Mouse (Mus musculus): Measurements from ENCODE around the gene Ranbp3l. TPM values are rescaled to one million over a fixed set of nuclear protein-coding genes. Genes with fewer than 3 reads are reported as not detected.

Gene Ranbp3l
- 0.47 and 0.77 TPM in 2 replicates for polyA plus RNA-seq (2015; fragmentation: Nextera tagmentation; extraction: Ambion mirVana)

GRCm38 (mm10) chr15:8967573-8968228 lies at the start of gene Ranbp3l:
Gene Ranbp3l (plus strand): TSS chr15:8967949.
- Histone ChIP-seq H3K27ac (replicated peaks) (no peak within 1 kb of the TSS), H3K4me3 (replicated peaks) (peak within 1 kb of the TSS; percentile 10), H3K9me3 (replicated peaks) (no peaks in the 10 kb centered on the region), H3K4me1 (replicated peaks) (no peaks in the 10 kb centered on the region), H3K9ac (no peak within 1 kb of the TSS), H3K36me3 (replicated peaks) (no peaks in the 10 kb centered on the region), H3K27me3 (no peaks in the 10 kb centered on the region), H3K4me2 (peak within 1 kb of the TSS; percentile 49)
- no peak for ATAC-seq (ENCODE audit: insufficient read depth)
- 55% methylated on average over 18 of the region's 18 CpGs for WGBS (ENCODE audit: insufficient replicate concordance)

GRCm38 (mm10) chr15:8930061-8930460 lies 37.7 kb upstream of the Ranbp3l start:
- 55% methylated on average over 1 of the region's 1 CpGs for WGBS (ENCODE audit: insufficient replicate concordance)
- no peak overlapping the region for H3K4me3 ChIP-seq (replicated peaks)
- H3K27me3 ChIP-seq: no peaks in the 10 kb centered on the region
- no peak for ATAC-seq (ENCODE audit: insufficient read depth)
- no peaks in the 10 kb centered on the region for H3K9me3 ChIP-seq (replicated peaks)
- H3K4me1 ChIP-seq (replicated peaks): no peaks in the 10 kb centered on the region
- H3K36me3 ChIP-seq (replicated peaks): no peaks in the 10 kb centered on the region
- H3K4me2 ChIP-seq: no peak overlapping the region
- H3K9ac ChIP-seq: no peak overlapping the region
- no peak overlapping the region for H3K27ac ChIP-seq (replicated peaks)

- no peaks in the 10 kb centered on the region for H3K4me1 ChIP-seq (replicated peaks)
- ATAC-seq (ENCODE audit: insufficient read depth): no peak
- no peak overlapping the region for H3K4me3 ChIP-seq (replicated peaks)
- no peaks in the 10 kb centered on the region for H3K9me3 ChIP-seq (replicated peaks)
- no peak overlapping the region for H3K27ac ChIP-seq (replicated peaks)
- no peaks in the 10 kb centered on the region for H3K36me3 ChIP-seq (replicated peaks)
- no peak overlapping the region for H3K4me2 ChIP-seq
- WGBS (ENCODE audit: insufficient replicate concordance): 63% methylated on average over 3 of the region's 3 CpGs
- H3K9ac ChIP-seq: no peak overlapping the region
- H3K27me3 ChIP-seq: no peaks in the 10 kb centered on the region
Observed at GRCm38 (mm10) chr15:8936911-8937310, 30.8 kb upstream of the Ranbp3l start.

- H3K4me2 ChIP-seq: no peak overlapping the region
- WGBS (ENCODE audit: insufficient replicate concordance): 60% methylated on average over 5 of the region's 5 CpGs
Observed at GRCm38 (mm10) chr15:8940861-8941260, 26.9 kb upstream of the Ranbp3l start.

GRCm38 (mm10) chr15:8950856-8951255 lies 16.9 kb upstream of the Ranbp3l start:
- WGBS (ENCODE audit: insufficient replicate concordance): 49% methylated on average over 4 of the region's 4 CpGs
- no peak overlapping the region for H3K4me3 ChIP-seq (replicated peaks)
- no peaks in the 10 kb centered on the region for H3K36me3 ChIP-seq (replicated peaks)
- no peaks in the 10 kb centered on the region for H3K9me3 ChIP-seq (replicated peaks)
- H3K9ac ChIP-seq: no peak overlapping the region
- H3K27me3 ChIP-seq: no peaks in the 10 kb centered on the region
- H3K27ac ChIP-seq (replicated peaks): no peak overlapping the region
- ATAC-seq (ENCODE audit: insufficient read depth): no peak
- H3K4me1 ChIP-seq (replicated peaks): no peaks in the 10 kb centered on the region
- H3K4me2 ChIP-seq: no peak overlapping the region

More at GRCm38 (mm10) chr15:8940861-8941260, 26.9 kb upstream of the Ranbp3l start:
- Histone ChIP-seq H3K4me3 (replicated peaks) (no peak overlapping the region), H3K27ac (replicated peaks) (no peak overlapping the region), H3K4me1 (replicated peaks) (no peaks in the 10 kb centered on the region), H3K27me3 (no peaks in the 10 kb centered on the region), H3K9me3 (replicated peaks) (no peaks in the 10 kb centered on the region), H3K36me3 (replicated peaks) (no peaks in the 10 kb centered on the region), H3K9ac (no peak overlapping the region)
- no peak for ATAC-seq (ENCODE audit: insufficient read depth)

- WGBS (ENCODE audit: insufficient replicate concordance): 44% methylated on average over 2 of the region's 2 CpGs
- ATAC-seq (ENCODE audit: insufficient read depth): no peak
Observed at GRCm38 (mm10) chr15:8963323-8963722, 4.4 kb upstream of the Ranbp3l start.

GRCm38 (mm10) chr15:8968229-8968595 lies 463 bp downstream of the Ranbp3l start:
- Histone ChIP-seq H3K9ac (no peak overlapping the region), H3K27ac (replicated peaks) (no peak overlapping the region), H3K9me3 (replicated peaks) (no peaks in the 10 kb centered on the region), H3K4me1 (replicated peaks) (no peaks in the 10 kb centered on the region), H3K36me3 (replicated peaks) (no peaks in the 10 kb centered on the region), H3K4me2 (peak overlapping the region; percentile 49), H3K4me3 (replicated peaks) (peak overlapping the region; percentile 10), H3K27me3 (no peaks in the 10 kb centered on the region)
- 72% methylated on average over 14 of the region's 14 CpGs for WGBS (ENCODE audit: insufficient replicate concordance)
- ATAC-seq (ENCODE audit: insufficient read depth): no peak

More at GRCm38 (mm10) chr15:8963323-8963722, 4.4 kb upstream of the Ranbp3l start:
- no peaks in the 10 kb centered on the region for H3K36me3 ChIP-seq (replicated peaks)
- no peaks in the 10 kb centered on the region for H3K4me1 ChIP-seq (replicated peaks)
- no peak overlapping the region for H3K9ac ChIP-seq
- H3K27ac ChIP-seq (replicated peaks): no peak overlapping the region
- H3K27me3 ChIP-seq: no peaks in the 10 kb centered on the region
- H3K4me2 ChIP-seq: no peak overlapping the region
- no peaks in the 10 kb centered on the region for H3K9me3 ChIP-seq (replicated peaks)
- no peak overlapping the region for H3K4me3 ChIP-seq (replicated peaks)

- no peak overlapping the region for H3K9ac ChIP-seq
- ATAC-seq (ENCODE audit: insufficient read depth): no peak
- H3K4me1 ChIP-seq (replicated peaks): no peaks in the 10 kb centered on the region
- H3K27me3 ChIP-seq: no peaks in the 10 kb centered on the region
- H3K9me3 ChIP-seq (replicated peaks): no peaks in the 10 kb centered on the region
- WGBS (ENCODE audit: insufficient replicate concordance): 66% methylated on average over 10 of the region's 10 CpGs
- H3K4me2 ChIP-seq: no peak overlapping the region
- no peak overlapping the region for H3K27ac ChIP-seq (replicated peaks)
- H3K4me3 ChIP-seq (replicated peaks): no peak overlapping the region
- H3K36me3 ChIP-seq (replicated peaks): no peaks in the 10 kb centered on the region
Observed at GRCm38 (mm10) chr15:8969061-8969635, 1.4 kb downstream of the Ranbp3l start.

- Histone ChIP-seq H3K27me3 (no peaks in the 10 kb centered on the region), H3K4me1 (replicated peaks) (no peaks in the 10 kb centered on the region), H3K9ac (no peak overlapping the region), H3K36me3 (replicated peaks) (no peaks in the 10 kb centered on the region), H3K4me2 (no peak overlapping the region), H3K9me3 (replicated peaks) (no peaks in the 10 kb centered on the region), H3K27ac (replicated peaks) (no peak overlapping the region), H3K4me3 (replicated peaks) (no peak overlapping the region)
- WGBS (ENCODE audit: insufficient replicate concordance): 78% methylated on average over 6 of the region's 6 CpGs
- no peak for ATAC-seq (ENCODE audit: insufficient read depth)
Observed at GRCm38 (mm10) chr15:8991211-8991610, 23.5 kb downstream of the Ranbp3l start.

GRCm38 (mm10) chr15:8991859-8992838 lies 24.4 kb downstream of the Ranbp3l start:
- Histone ChIP-seq H3K27ac (replicated peaks) (no peak overlapping the region), H3K4me1 (replicated peaks) (no peaks in the 10 kb centered on the region), H3K4me2 (no peak overlapping the region), H3K27me3 (no peaks in the 10 kb centered on the region), H3K36me3 (replicated peaks) (no peaks in the 10 kb centered on the region), H3K9ac (no peak overlapping the region), H3K9me3 (replicated peaks) (no peaks in the 10 kb centered on the region), H3K4me3 (replicated peaks) (no peak overlapping the region)
- WGBS (ENCODE audit: insufficient replicate concordance): 62% methylated on average over 12 of the region's 12 CpGs
- no peak for ATAC-seq (ENCODE audit: insufficient read depth)
